Mouse (Mus musculus): ENCODE results near the gene Pip5k1b.

DNA sequence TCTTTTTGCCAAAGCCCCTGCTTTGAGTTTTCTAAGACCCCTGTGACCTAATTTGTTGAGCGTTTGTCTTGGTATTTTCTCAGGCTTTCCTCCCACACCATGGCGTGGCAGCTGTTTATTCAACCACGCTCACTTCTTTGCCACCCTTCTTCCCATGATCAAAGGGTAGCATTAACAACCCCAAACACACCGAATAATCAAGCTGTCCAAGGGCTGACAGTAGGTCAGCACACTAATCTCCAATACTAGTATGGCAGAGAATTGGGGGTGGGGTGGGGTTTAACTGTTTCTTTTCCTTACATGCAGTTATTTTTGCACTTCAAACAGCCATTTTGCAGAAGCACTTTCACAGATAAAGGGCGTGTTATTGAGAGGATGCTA is 253.9 kb downstream of the Pip5k1b start:
- TF ChIP-seq CTCF (IDR thresholded peaks at IDR 0.05; ENCODE audit: borderline replicate concordance, extremely low read depth, insufficient read depth, insufficient read length) (no peak), POLR2A (IDR thresholded peaks at IDR 0.05; ENCODE audit: borderline replicate concordance, extremely low read depth, insufficient read depth, insufficient read length, poor library complexity, severe bottlenecking) (no peak)

Data from brain, embryonic 14.5 days (tissue).